Mouse (Mus musculus) megakaryocyte, embryonic 14.5 days (primary cell): ENCODE data around the gene Phf24.

ENCODE experiments used
- FLI1 ChIP-seq: IDR thresholded peaks from 2 replicates; pipeline ENCODE4 v1.6.1; 2012; ENCODE audit warnings: low read length, inconsistent platforms, mixed read lengths
- GATA1 ChIP-seq: IDR thresholded peaks from 3 replicates; pipeline ENCODE4 v1.6.1; 2012; ENCODE audit warnings: mixed read lengths, low read length, inconsistent platforms, borderline replicate concordance

GRCm38 (mm10) chr4:42913391-42913790 is 3.1 kb upstream of the Phf24 start:
- no peak for TF ChIP-seq GATA1
- TF ChIP-seq FLI1: no peak
